Mouse (Mus musculus): ENCODE data around the gene Atad5.
"Not testable (repeated sequence)": the region's sequence is repeated elsewhere in the genome, so short reads cannot be mapped to it uniquely, and the experiment has no call there.

Gene Atad5

DNA sequence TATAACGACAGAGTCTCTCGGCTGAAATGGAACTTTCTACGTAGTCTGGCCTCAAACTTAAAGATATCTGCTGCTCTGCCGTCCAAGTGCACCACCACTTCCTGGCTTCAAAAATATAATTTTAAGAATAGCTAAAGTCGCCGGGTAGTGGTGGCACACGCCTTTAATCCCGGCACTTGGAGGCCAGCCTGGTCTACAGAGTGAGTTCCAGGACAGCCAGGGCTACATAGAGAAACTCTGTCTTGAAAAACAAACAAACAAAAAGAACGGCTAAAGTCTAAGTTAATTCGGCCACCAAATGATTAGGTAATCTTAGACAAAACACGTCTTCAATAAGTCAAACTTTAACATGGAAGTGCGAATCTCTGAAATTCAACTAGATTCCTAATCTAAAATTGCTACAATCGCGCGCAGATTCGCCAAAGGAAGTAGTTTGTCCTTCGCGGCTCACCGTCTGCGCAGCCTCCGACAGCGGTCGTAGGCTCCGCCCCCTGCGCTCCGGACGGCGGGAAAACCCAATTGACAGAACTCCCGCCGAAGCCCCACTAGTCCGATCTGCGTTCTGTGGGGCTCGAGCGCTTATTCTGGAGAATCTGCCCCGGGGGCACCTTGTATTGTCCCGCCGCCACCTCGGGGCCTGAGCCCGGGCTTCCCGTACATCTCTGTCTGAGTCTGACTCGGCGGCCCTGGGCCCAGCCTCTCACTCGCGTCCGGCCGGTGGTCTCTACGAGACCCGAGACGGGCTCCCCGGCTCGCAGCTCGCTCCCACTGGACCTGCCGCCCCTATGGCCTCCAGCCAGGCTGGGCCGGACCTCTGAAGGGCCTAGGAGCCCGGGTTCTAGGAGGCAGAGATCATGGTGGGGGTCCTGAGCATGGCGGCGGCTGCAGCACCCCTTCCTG is at the start of gene Atad5:
Gene Atad5, plus strand, starts transcription at position 484 of the 900 bp plus-strand sequence.
- peak; percentile 93 for DNase-seq (ENCODE audit: low read depth, low spot score)

DNA sequence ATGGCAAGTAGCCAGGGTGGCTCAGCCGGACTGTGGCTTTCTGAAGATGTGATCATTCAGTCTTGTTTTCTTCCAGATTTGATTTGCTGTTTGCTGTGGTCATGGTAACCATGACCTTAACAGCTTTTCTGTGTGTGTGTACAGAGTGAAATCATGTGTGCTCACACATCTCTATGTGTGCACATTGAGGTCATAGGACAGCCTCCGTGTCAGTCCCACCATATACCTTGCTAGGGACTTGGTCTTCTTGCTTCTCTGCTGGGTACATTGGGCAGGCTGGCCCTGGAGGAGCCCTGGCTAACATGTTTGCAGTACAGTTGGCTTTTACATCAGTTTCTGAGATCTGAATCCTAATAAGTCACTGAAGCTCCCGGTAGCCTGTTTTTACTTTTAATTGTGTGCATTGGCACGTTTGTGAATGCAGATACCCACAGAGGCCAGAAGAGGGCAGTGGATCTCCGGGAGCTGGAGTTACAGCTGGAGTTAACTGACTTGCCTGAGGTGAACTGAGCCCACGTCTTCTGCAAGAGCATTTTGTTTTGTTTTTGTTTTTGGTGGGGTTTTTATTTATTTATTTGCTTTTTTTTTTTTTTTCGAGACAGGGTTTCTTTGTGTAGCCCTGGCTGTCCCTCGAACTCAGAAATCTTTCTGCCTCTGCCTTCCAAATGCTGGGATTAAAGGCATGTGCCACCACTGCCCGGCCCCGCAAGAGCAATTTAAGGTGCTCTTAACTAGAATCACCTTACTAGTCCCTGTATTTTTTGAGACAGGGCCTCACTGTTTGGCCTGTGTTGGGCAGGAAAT is 46.4 kb upstream of the Atad5 start:
- DNase-seq (ENCODE audit: low read depth, low spot score): peak; percentile 63

DNA sequence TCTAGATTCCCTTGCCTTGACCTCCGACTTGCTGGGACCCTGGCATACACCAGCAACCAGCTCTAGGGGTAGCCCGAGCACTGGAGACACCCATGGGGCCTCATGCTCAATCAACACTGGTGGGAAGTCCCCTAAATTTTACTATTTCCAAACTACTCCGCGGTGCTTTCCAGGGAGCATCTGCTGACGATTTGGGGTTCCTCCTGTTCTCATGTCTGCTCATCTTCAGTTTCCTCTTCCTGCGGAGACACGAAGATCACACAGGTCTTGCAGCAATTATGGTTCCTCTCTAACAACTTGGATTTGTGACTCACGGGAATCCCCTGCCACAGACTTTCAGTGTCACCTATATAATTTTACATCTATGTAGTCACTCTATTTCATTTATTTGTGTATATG is 45.8 kb upstream of the Atad5 start:
- DNase-seq (ENCODE audit: low read depth, low spot score): no peak

DNA sequence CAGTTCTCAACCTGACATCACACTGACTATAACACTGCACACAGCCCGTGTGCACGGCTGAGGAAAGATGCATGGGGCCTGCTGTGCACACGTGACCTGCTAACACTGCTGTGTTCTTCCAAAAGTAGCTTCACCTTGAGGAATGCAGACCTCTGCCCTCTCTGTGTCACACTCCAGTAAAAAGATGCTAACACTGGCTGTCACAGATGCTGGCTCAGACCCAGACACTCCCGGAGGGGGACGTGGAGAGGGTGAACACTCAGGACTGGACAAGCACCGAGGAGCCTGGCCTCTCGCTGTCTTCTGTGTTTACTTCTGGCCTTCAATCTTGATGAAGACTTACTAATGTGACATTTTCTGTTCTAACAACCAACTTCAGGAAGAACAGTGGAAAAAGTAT is 42.3 kb upstream of the Atad5 start:
- DNase-seq (ENCODE audit: low read depth, low spot score): no peak

DNA sequence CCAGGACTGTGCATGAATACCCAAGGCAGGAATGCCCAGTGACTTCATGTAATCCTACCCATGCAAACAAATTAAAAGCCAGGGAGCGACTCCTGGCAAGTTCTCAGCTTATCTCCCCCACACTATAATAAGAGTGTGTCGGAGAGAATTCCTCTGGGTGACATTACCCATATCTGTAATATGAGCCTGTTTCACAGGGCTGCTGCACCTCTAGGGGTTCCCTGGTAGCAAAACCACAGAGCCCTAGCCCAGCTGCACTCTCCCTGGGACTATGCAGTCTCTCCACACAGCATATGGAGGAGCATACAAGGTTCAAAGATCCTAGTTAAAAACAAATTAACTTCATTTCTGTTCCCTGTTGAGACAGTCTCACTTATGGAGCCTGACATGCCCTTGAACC is 39.1 kb upstream of the Atad5 start:
- DNase-seq (ENCODE audit: low read depth, low spot score): no peak

DNA sequence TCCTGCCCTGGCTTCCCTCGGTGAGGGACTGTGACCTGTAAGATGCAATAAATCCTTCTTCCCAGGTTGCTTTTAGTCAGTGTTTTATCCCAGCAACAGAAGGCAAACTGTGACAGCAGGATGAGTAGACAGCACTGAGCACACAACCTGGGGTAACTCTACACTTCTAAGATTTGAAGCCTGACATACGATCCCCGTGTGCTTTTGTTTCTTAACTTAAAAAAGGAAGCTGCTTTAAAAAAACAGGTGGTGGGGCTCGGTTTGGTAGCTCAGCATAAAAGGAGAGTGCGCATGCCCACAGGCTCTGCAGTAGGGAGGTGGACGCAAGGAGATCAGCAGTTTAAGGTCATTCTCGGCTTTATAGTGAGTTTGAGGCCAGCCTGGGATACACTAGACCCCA is 36.7 kb upstream of the Atad5 start:
- no peak for DNase-seq (ENCODE audit: low read depth, low spot score)

DNA sequence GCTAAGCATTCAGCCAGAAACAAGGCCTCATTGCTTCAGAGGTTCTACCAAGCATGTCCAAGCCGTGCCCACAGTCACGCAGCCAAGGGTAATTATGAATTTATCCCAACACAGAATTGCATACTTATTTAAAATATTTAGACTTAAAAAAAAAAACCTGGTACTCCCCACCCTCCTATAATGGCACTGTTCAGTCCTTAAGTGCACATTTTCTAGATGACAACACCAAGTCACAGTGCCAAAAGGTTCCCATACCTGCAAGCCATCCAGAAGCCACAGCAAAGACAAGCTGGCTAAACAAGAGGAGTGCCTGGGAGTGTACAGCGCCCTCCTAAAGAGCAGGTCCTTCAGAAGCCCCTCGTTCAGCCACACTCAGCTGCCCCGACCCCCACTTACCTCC is 36.0 kb upstream of the Atad5 start:
- DNase-seq (ENCODE audit: low read depth, low spot score): no peak

DNA sequence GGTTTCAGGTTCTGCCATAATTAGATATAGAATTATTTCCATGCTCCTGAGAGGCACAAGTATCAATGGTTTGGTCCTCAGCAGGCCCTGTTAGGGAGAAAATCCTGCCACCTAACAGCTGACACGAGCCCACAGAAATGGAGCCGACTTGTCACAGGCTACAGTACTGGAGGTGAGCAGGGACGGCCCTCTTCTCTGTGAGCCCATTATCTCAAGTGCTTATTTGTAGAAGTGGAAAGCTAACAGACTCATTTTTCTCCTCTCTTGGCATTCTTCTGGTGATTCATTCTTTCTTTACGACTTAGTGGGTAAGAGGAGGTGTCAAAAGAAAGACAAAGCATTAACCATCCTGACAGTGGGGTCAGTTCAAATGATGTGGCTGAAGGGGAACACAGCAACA is 34.5 kb upstream of the Atad5 start:
- DNase-seq (ENCODE audit: low read depth, low spot score): no peak

DNA sequence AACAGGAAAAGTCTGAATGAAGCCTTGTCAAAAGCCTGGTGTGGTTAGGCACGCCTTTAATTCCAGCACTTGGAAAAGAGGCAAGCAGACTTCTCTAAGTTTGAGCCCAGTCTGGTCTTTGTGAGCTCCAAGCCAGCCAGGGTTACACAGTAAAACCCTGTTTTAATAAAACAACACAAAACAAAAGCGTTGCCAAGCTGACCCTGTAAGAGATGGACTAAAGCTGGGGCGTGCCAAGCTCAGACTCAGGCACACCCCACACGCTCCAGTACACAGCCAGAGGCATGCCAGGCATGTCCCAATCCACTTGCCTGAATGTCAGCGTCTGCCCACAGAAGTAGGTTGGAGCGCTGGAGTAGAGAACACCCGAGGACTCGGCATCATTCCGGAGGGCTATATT is 33.1 kb upstream of the Atad5 start:
- DNase-seq (ENCODE audit: low read depth, low spot score): no peak

DNA sequence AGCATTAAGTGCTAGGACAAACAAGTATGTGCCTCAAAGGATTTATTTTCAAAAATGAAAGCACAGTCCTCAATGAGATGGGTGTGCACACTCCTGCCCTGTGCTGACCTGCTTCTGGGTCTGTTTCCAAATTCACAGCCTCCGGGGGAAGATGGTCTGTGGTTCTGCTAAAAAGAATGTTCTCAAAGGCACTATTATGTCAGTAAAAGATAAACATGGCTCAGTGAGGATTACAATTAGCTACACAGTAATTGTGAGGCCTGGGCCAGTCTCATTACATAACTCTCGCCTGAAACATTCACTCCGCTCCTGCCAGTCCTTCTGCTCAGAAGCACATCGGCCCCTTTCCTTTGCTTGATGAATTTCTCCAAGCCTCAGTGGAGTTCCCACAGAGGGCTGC is 27.0 kb upstream of the Atad5 start:
- DNase-seq (ENCODE audit: low read depth, low spot score): peak; percentile 76

DNA sequence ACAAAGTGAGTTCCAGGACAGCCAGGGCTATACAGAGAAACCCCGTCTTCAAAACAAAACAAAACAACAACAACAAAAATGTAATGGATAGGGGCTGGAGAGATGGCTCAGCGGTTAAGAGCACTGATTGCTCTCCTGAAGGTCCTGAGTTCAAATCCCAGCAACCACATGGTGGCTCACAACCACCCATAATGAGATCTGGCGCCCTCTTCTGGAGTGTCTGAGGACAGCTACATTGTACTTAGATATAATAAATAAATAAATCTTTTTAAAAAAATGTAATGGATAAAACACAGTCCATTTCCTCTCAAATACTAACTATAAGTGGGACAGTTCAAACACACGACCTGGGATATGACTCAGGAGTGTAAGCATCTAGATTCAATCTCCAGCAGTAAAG is 22.8 kb upstream of the Atad5 start:
- DNase-seq (ENCODE audit: low read depth, low spot score): not testable (repeated sequence)

DNA sequence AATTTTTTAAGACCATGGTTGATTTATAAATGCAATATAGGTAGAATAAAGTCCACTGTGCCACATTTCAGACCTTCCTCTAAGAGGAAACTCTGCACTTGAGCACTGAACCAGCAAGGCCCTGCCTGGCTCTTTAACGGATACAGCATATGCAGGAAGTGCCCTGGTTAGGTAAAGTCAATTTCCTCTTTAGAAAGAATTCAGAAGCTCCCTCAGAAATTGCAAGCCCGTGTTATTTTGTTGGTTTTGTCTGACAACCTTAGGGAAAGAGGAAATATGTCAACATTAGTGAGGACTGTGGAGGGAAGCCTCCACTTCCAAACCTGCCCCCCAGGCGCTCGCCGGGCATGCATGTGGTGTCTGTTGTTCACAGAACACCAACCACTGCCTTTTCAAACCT is 21.6 kb upstream of the Atad5 start:
- no peak for DNase-seq (ENCODE audit: low read depth, low spot score)

DNA sequence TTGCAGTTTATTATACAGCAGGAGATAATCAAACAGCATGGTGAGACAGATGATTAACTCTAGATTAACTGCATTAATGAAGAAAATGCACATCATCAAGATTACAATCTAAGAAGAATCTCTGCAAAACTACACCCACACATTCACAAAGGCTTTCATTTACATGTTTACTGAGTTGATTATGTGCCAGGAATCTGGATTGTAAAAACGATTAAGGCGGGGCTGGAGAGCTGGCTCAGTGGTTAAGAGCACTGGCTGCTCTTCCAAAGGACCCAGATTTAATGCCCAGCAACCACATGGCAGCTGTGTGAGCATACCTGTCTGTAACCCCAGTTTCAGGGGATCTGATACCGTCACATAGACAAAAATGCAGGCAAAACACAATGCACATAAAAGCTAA is 19.4 kb upstream of the Atad5 start:
- DNase-seq (ENCODE audit: low read depth, low spot score): no peak

DNA sequence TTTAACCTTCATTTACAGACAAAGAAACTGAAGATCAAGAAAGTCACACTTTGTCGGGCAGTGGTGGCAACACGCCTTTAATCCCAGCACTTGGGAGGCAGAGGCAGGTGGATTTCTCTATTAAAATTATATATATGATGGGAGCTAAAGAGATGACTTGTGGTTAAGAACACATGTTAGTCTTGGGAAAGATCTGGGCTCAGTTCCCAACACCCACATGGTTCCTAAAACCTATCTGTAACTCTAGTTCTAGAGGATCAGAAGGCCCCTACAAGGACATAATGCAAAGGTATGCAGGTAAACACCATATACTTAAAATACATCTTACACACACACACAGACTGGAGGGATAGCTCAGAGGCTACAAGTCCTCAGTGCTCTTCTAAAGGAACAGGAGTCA is 18.2 kb upstream of the Atad5 start:
- peak; percentile 25 for DNase-seq (ENCODE audit: low read depth, low spot score)

DNA sequence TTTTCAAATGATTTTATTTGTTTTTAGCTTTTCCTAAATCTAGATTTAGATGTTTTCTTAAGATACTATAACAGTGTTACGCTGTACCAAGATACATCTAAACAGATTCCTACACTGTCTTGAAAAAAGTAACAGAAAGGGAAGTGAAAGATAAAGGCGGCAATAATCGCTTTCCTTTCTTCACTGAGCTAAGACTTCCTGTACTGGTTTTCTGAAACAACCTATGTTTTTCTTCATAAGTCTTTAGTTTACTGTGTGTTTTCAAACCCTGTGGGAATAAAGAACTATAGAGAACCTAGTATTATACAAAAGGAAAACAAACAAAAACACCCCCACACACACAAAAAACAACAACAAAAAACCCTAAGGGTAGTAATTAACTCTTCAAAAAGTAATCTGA is 16.8 kb upstream of the Atad5 start:
- no peak for DNase-seq (ENCODE audit: low read depth, low spot score)

DNA sequence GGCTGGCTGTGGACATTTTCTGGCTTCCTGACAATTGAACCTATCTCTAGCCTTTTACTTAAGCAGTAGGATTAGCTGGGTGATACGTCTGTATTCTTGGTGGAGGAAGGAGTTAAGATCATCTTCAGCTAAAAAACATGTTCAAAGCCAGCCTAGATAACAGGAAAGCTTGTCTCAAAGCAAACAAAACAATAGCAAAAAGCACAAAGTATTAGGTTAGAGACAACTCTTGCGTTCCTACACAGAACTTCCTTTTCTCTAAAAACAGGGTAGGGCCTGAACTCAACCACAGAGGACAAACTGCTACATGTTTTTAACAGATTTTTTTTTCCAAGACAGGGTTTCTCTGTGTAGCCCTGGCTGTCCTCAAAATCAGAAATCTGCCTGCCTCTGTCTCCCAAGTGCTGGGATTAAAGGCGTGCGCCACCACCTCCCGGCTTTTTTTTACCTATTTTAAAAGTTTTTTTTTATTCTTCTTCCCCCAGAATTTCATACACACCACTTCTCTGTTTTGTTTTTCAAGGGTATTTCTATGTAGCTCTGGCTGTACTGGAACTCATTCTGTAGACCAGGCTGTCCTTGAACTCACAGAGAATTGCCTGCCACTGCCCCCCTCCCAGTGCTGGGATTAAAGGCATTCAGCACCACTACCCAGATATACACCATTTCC is 13.5 kb upstream of the Atad5 start:
- no peak for DNase-seq (ENCODE audit: low read depth, low spot score)

DNA sequence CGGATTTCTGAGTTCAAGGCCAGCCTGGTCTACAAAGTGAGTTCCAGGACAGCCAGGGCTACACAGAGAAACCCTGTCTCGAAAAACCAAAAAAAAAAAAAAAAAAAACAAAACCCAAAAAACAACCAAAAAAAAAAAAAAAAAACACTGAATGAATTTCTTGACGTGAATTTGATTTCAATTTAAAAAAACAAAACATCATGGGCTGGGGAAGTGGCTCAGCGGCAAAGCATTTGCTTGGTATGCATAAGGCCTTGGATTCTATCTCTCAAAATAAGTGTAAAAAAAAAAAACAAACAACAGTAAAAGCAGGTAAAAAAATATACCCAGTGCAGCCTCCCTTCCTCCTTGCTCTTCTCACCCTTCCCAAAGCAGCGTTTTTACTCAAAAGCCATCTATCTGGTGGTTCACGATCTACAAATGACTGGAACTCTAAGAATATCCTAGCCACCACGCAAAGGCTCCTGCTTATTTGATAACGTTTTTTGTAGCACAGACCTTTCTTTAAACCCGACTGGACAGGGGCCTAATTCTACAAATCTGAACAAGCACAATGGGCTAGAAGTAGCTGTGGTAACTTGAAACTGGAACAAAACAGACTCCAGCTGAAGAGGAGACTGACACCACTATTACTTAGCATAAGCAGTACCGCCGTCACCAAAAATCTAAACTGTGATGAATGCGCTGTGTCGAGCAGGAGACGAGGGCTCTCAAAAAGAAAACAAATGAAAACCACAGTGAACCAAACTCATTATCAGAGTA is 11.2 kb upstream of the Atad5 start:
- no peak for DNase-seq (ENCODE audit: low read depth, low spot score)

DNA sequence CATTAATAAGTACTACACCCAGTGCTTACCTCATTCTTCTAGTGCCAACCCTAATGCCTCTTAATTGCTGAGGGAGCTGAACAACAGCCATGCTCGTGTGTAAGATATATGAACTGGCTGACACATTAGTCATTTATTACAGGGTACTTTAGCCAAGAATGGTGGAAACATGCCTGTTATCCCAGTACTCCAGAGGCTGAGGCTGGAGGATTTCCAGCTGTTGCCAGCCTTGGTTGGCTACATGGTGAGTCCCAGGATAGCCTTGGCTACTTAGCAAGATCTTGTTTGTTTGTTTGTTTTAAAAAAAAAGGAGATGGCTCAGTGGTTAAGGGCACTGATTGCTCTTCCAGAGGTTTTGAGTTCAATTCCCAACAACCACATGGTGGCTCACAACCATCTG is 10.4 kb upstream of the Atad5 start:
- DNase-seq (ENCODE audit: low read depth, low spot score): no peak

DNA sequence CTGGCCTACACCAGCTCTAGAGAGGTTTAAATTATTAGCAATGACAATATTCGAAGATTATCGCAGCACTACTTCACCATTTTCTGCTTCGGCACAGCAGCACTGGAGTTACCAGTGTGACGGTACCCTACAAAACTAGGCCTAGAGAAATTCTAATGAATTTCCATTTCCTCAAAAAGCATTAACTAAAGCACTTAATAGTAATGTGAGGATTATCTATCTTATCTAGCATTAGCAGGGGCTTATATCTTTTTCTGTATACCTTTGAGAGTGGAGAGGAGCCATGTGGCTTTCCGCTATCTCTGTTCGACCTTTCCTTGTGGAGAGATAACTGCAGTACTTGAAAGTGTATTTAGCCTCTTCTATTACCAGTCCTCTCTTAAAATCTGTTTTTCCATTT is 9.4 kb upstream of the Atad5 start:
- no peak for DNase-seq (ENCODE audit: low read depth, low spot score)

DNA sequence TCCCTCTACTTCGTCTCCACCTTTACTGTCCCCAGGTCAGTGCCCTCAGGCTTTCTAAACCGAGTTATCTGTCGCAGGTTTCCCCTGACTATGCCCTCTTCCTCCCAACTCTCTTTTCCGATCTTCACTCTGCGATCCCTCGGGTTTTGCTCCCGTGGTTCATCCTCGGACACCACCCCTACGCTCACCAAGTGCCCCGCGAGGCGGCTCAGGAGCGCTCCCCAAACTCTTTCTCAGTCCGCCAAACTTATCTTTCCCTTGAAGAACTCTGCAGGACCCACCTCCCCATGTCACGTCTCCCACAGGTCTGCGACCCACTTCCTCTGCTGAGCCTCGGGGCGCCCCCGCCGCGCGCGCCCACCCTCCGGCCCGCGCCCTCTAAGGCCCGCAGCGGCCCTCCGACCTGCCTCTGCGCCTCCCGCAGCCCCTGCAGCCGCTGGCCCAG is 8.8 kb upstream of the Atad5 start:
- DNase-seq (ENCODE audit: low read depth, low spot score): peak; percentile 28
